Mouse (Mus musculus) gastrocnemius, postnatal 10 days (tissue): ENCODE data around the gene Neil1. TPM values are rescaled to one million over a fixed set of nuclear protein-coding genes. Genes with fewer than 3 reads are reported as not detected.

Source experiments
- DNase-seq: peaks from one replicate; pipeline ENCODE4 v3.0.0; 2021; ENCODE audit warnings: mixed read lengths
- long read RNA-seq, 2 experiments: library from polyadenylated mRNA; stranded (forward); transcript quantifications; one replicate each; pipeline ENCODE4 v2.0.0; 2021
- total RNA-seq, 2 experiments: library from RNA; stranded (reverse); gene quantifications; 2 replicates each; pipeline ENCODE4 v1.2.3; 2021

Gene Neil1
- 1 to 10 TPM; 4.3 to 4.7 TPM for total RNA-seq
- long read RNA-seq, experiment 1, partial matches to known transcripts, result 0 of 1 reads
- long read RNA-seq, experiment 1, other reads (novel, unspliced or antisense), result 0 of 1 reads
- long read RNA-seq, experiment 2, partial matches to known transcripts, result 0 of 6 reads
- long read RNA-seq, experiment 2, other reads (novel, unspliced or antisense), result 3 of 6 reads

GRCm38 (mm10) chr9:57148144-57148878 is at the start of gene Neil1:
TSS of gene Neil1 (minus strand) at chr9:57148305.
- DNase-seq, result peak; percentile 67

- no peak for DNase-seq
These were observed 49.3 kb upstream of the Neil1 start for GRCm38 (mm10) chr9:57197414-57197813.

GRCm38 (mm10) chr9:57196708-57197107 is 48.6 kb upstream of the Neil1 start:
- DNase-seq, result no peak

- DNase-seq, result no peak
These were observed 20.3 kb upstream of the Neil1 start for GRCm38 (mm10) chr9:57168411-57168810.

- DNase-seq, result no peak
These were observed 18.1 kb upstream of the Neil1 start for GRCm38 (mm10) chr9:57166173-57166572.

GRCm38 (mm10) chr9:57163137-57163536 is 15.0 kb upstream of the Neil1 start:
- no peak for DNase-seq

GRCm38 (mm10) chr9:57162496-57162895 is 14.4 kb upstream of the Neil1 start:
- no peak for DNase-seq

GRCm38 (mm10) chr9:57158506-57158905 is 10.4 kb upstream of the Neil1 start:
- DNase-seq, result no peak

- peak; percentile 93 for DNase-seq
These were observed 9.9 kb upstream of the Neil1 start, which contains the start of gene Commd4 for GRCm38 (mm10) chr9:57158013-57158470. TSS of gene Commd4 (minus strand) at chr9:57158331.

GRCm38 (mm10) chr9:57157499-57157898 is 9.4 kb upstream of the Neil1 start:
- DNase-seq, result no peak

GRCm38 (mm10) chr9:57156823-57157222 is 8.7 kb upstream of the Neil1 start:
- no peak for DNase-seq

- DNase-seq, result no peak
These were observed 8.3 kb upstream of the Neil1 start for GRCm38 (mm10) chr9:57156383-57156782.

GRCm38 (mm10) chr9:57152331-57152730 is 4.2 kb upstream of the Neil1 start:
- DNase-seq, result no peak

- DNase-seq, result no peak
These were observed 2.1 kb upstream of the Neil1 start for GRCm38 (mm10) chr9:57150192-57150591.

GRCm38 (mm10) chr9:57149021-57149420 is 916 bp upstream of the Neil1 start:
- no peak for DNase-seq

- DNase-seq, result no peak
These were observed 631 bp downstream of the Neil1 start for GRCm38 (mm10) chr9:57147205-57148143.

GRCm38 (mm10) chr9:57146451-57147066 is 1.5 kb downstream of the Neil1 start:
- DNase-seq, result no peak

- no peak for DNase-seq
These were observed 3.3 kb downstream of the Neil1 start for GRCm38 (mm10) chr9:57144830-57145229.

GRCm38 (mm10) chr9:57143212-57143611 is 4.9 kb downstream of the Neil1 start:
- DNase-seq, result no peak

- no peak for DNase-seq
These were observed 6.4 kb downstream of the Neil1 start for GRCm38 (mm10) chr9:57141417-57142353.

GRCm38 (mm10) chr9:57139571-57139970 is 8.5 kb downstream of the Neil1 start:
- DNase-seq, result no peak
